In the genomic region with DNA sequence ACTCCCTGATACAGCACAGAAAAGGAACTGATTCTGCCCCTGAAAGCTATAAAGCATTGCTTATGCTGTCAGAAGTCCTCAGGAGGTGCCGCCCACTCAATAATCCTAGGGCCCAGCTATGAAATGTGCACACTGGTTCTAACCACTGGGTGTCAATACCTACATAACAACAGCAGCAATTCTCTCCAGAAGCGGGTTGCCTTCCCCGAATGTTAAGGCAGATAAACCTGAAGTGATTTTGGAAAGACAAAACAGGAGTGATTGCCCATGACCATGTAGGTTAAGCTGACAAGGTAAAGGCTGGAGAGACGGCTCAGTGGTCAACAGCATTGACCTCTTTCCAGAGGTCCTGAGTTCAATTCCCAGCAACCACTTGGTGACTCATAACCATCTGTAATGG, we compare ENCODE assay signal across 19 mouse cellular contexts. TPM values are rescaled to one million over a fixed set of nuclear protein-coding genes. Genes with fewer than 3 reads are reported as not detected.
"Had no signal": no experiment of that assay in that cellular context is flagged by ENCODE, and none has a peak within 500 bp of the region (broad histone marks: within the 10 kb centered on the region; RNA-seq: fewer than 3 reads in every experiment).

No protein-coding gene starts in this region.

- H3K4me3 ChIP-seq: neural tube, embryonic 12.5 days; neural tube, embryonic 13.5 days; neural tube, embryonic 15.5 days; stomach, embryonic 15.5 days had no signal

- H3K27me3 ChIP-seq: neural tube, embryonic 12.5 days; neural tube, embryonic 13.5 days; neural tube, embryonic 15.5 days; stomach, embryonic 15.5 days had no signal

- H3K27ac ChIP-seq: neural tube, embryonic 12.5 days; neural tube, embryonic 13.5 days; neural tube, embryonic 15.5 days; stomach, embryonic 15.5 days; stomach, postnatal 0 days had no signal

- DNase-seq: retina, postnatal 1 day; right cerebral cortex, adult 18-20 months; right cerebral cortex, postnatal 14 days; right cerebral cortex, postnatal 25 days; right cerebral cortex, postnatal 4 days; spleen, adult 18-20 months; thymus, adult 2 months; thymus, postnatal 14 days; thymus, postnatal 25 days; thymus, postnatal 36 days; thymus, postnatal 4 days had no signal

- H3K4me1 ChIP-seq: neural tube, embryonic 12.5 days; stomach, embryonic 15.5 days had no signal

RNA-seq across cellular contexts. Expression of a gene that starts 4.8 kb away (rescaled TPM):
- polyA plus RNA-seq: neural tube, embryonic 11.5 days; neural tube, embryonic 12.5 days; neural tube, embryonic 15.5 days; small intestine, adult 2 months; spleen, adult 2 months had no signal
